In the genomic region with DNA sequence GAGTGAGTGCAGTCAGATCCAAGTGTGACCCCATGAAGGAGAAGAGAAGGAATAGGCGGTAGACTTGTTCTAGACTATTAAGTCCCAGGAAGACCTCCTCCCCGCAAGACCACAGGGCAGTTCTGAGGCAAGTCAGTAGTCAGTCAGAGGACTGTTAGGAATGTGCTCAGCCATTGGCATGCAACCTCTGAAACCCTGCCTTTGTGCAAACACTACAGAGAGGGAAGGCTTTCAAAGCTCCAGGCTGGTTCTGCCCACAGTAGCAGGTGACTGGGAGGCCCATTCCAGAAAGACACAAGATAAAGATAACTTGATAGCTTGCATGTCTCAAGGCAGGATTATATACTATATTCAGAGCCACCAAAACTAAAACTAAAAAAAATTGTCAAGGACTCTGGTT, we compare ENCODE assay signal across 8 mouse cellular contexts. TPM values are rescaled to one million over a fixed set of nuclear protein-coding genes. Genes with fewer than 3 reads are reported as not detected.
DNase-seq lines count a peak whose midpoint lies in the region; ATAC-seq lines count a peak whose summit lies in the region.
"Had no signal": no experiment of that assay in that cellular context is flagged by ENCODE, and none has a peak within 500 bp of the region (broad histone marks: within the 10 kb centered on the region; RNA-seq: fewer than 3 reads in every experiment).

A gene (minus strand): TSS at position 195 of the 400 bp plus-strand sequence.

- H3K27ac ChIP-seq in kidney, embryonic 14.5 days (ENCODE audit: low read depth, low read length) = no peak within 1 kb of the TSS

- H3K4me2 ChIP-seq in kidney, embryonic 14.5 days (replicated peaks; ENCODE audit: low read depth, low read length) = no peak within 1 kb of the TSS

- H3K9ac ChIP-seq in kidney, embryonic 14.5 days (ENCODE audit: low read depth, low read length) = no peak within 1 kb of the TSS

- peaks cover 13% of the 10 kb centered on the region for H3K4me1 ChIP-seq in kidney, embryonic 14.5 days (ENCODE audit: control insufficient read depth, insufficient read depth, low read length)

- H3K27me3 ChIP-seq in kidney, embryonic 14.5 days (ENCODE audit: control insufficient read depth, insufficient read depth, low read length) = no peaks in the 10 kb centered on the region

- H3K9me3 ChIP-seq in kidney, embryonic 14.5 days (ENCODE audit: control insufficient read depth, low read length) = no peaks in the 10 kb centered on the region

- no peak within 1 kb of the TSS for H3K4me3 ChIP-seq in kidney, embryonic 14.5 days (ENCODE audit: low read length)

- ATAC-seq in kidney, embryonic 14.5 days (ENCODE audit: low FRiP score, low TSS enrichment) = no peak
- no peak for ATAC-seq in erythroid progenitor cell, adult 5-6 weeks (replicated peaks; ENCODE audit: low FRiP score, poor library complexity, severe bottlenecking)

- DNase-seq in kidney, postnatal 10 days = no peak
- no peak for DNase-seq in adrenal gland, postnatal 25 days
- DNase-seq in lung, postnatal 36 days = peak; percentile 60
- DNase-seq in frontal cortex, adult 2 months (ENCODE audit: extremely low spot score in 1 of 2, low spot score in 1 of 2) = no peak
- DNase-seq in testis, postnatal 10 days (ENCODE audit: low spot score) = no peak
- DNase-seq: cerebellum, adult 8-10 months had no signal

- no peaks in the 10 kb centered on the region for H3K36me3 ChIP-seq in kidney, embryonic 14.5 days (ENCODE audit: control insufficient read depth, insufficient read depth, low read length)

- WGBS in kidney, embryonic 14.5 days = 74% methylated on average over 2 of the region's 2 CpGs

RNA-seq across cellular contexts. Expression of the gene that starts here (rescaled TPM):
- 17.8 and 27.5 TPM in 2 replicates for polyA plus RNA-seq in kidney, embryonic 14.5 days (2014; fragmentation: Nextera tagmentation; extraction: Ambion mirVana)
- total RNA-seq in adrenal gland, postnatal 25 days (2021) = 82.2 and 92.3 TPM in 2 replicates
- total RNA-seq in erythroid progenitor cell, adult 5-6 weeks (2015; ENCODE audit: low replicate concordance) = 20.5 and 22.2 TPM in 2 replicates
- 29.8 and 31.7 TPM in 2 replicates for total RNA-seq in erythroid progenitor cell, adult 5-6 weeks (2017; ENCODE audit: low replicate concordance)
- 3.4 and 3.8 TPM in 2 replicates for polyA plus RNA-seq in frontal cortex, adult 2 months (2012; rRNA removed)
